Mouse (Mus musculus): ENCODE data around the gene 2300002M23Rik. TPM values are rescaled to one million over a fixed set of nuclear protein-coding genes. Genes with fewer than 3 reads are reported as not detected.
A peak's percentile ranks its signal among the peaks of the same experiment; 100 is the strongest.

The 2300002M23Rik gene
- total RNA-seq, 1 experiment from 2014 or later = not detected

DNA sequence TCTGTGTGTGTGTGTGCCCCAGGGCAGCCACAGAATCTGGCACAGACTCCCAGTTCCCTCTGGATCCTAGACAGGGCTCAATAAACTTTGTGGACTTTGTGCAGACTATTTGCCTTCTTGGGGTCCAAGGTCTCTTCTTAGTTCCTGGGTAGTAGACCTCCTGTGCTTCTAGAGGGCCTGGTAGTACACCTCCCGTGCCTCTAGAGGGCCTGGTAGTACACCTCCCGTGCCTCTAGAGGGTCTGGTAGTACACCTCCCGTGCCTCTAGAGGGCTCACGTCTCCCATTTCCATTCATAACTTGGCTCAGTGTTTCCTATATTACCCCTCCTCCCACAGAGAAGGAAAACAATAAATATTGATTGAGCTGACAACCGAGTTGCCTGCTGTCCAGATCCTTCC is 10.4 kb upstream of the 2300002M23Rik start:
- peak; percentile 49 for DNase-seq

DNA sequence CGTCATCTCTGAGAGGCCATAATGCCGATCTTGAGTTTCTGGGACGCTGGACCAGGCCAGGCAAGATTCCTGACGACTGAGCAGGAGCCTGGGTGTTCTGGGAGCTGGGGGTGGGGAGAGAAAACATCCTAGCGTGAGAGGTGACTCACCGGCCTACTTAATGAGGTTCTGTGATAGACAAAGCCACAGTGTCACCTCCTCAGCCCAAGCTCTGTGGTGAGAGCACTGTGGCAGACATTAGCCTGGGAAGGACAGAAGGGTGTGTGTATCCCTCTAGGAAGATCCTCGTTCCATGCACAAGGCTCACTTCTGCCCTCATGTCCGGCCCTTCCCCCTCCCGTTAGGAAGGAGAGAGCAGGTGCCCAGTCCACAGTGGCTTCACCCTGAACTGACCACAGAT is 9.9 kb upstream of the 2300002M23Rik start:
- DNase-seq = no peak

DNA sequence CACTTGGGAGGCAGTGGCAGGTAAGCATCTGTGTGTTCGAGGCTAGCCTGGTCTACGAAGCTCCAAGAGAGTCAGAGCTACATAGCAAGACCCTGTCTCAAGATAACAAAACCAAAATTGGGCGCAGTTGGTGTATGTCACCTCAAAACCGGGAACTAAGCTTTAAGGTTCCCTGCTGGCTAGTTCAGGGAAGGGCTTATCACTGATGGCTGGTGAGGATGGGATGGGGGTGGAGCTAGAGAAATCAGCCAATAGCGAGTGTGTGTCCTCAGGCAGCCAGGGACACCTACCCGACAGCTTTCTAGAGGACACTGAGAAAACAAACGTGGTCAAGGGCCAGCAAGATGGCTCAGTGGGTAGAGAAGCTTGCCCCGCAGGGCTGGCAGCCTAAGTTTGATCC is 9.0 kb upstream of the 2300002M23Rik start:
- no peak for DNase-seq

DNA sequence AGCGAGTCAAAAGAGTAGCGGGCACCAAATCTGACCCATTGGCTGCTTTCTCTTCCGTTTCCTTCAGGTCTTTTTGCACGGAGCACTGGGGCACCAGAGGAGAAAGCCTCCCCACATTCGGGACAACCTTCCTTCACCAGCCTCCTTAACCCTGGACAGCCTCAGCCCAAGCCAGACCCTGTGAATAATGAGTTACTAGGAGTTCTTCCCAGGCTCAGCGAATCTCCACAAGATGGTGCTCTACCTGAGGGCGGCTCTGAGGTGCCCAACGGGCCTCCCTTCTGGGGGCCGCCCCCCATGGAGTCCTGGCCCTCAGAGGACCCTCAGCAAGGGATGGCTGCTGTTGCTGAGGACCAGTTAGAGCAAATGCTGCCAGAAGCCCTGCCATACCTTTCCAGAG is 517 bp downstream of the 2300002M23Rik start:
- no peak for DNase-seq

DNA sequence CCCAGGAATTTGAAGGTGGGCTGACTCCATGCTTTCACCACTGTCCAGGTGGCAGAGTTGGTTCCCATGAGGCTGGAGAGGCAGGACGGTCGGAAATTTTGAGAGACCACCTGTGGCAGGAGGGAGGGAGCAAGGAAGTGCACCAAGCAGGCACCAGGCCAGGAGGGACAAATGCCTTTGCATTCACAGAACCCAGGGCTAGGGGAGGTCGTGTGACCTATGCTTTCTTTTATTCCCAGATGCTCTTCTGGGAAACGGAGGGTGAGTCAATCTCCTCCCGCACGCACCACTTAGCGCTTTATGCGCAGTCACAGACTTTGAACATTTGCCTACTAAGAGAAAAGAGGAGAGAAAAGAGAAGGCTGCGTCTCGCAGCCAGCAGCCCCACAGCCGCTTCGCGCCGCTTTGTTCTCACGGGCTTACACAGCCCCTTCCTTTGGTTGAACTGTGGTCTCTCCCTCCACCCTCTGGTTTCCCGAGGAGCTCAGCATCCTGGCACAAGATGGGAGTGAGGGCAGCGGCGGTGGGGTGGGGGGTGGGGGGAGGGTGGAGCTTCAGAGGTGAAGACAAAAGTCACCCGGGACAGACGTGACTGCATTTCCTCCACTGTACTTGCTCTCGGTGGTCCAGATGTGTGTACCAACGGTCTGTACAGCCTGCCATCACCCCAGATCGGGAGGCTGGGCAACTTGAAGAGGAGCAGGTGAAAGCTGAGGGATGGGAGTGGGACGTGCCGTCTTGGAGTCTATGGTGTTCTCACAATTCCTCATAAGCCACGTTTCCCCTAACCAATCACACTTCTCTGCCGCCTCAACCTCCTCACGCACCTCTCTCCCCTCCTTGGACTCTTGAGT is 2.1 kb downstream of the 2300002M23Rik start:
- no peak for DNase-seq

DNA sequence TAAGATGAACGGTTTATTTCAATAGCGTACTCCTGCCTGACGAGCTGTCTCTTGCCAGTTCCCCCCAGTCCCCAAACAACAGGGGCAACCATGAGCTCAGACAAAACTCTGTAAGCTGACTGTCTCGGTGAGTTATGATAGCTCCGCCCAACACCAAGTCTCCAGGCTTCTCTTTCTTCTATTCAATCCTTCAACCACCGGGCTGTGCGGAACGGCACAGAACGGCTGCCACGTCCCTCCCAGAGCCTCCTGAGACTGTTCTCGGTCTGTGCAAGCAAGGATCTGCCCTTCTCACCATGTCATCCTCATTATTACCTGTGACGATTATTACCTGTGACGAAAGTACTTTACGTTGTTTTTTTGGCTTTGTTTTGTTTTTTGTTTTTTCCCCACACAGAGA is 3.6 kb downstream of the 2300002M23Rik start:
- DNase-seq = no peak

DNA sequence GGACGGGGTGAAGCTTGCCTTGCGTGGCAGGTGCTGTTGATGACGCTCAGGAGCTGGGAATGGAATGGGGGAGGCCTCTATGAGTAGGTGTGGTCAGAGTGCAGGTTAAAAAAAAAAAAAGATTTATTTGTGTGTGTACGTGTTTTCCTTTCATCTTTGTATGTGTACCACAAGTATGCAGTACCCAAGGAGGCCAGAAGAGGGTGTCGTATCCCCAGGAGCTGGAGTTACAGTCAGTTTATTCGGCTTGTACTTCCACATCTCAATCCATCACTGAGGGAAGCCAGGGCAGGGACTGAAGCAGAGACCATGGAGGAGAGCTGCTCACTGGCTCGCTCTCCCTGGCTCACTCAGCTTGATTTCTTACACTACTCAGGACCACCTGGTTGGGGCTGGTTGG is 4.2 kb downstream of the 2300002M23Rik start:
- DNase-seq = no peak

DNA sequence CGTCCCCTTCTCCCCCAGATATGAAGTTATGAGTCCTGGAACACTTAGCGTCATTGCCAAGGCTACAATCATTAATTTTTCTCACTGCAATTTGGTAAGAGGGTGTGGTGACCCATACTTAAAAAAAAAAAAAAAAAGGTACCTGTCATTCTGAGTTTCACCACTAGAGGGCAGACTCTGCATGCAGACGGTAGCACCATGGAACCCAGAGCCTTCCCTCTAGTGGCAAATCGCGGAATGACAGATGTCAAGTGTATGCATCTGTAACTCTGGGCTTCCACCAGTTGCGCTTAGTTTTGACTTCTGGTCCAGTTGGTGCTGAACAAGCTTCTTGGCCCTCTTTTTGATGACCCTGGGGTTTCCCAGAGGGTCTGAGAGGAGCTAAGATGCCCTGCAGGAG is 11.0 kb downstream of the 2300002M23Rik start:
- DNase-seq = peak; percentile 72

DNA sequence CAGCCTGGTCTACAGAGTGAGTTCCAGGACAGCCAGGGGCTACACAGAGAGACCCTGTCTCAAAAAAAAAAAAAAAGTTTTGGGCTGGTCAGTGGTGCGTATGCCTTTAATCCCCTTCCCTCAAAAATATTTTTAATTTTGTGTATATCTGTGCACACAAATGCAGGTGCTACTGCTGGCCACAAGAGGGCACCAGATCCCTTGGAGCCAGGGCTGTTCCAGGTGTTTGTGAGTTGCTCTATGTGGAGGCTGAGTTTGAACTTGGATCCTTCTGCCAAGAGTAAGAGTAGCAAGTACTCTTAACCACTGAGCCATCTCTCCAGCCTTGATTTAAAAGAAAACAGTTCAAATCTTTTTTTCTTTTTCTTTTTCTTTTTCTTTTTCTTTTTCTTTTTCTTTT is 15.7 kb downstream of the 2300002M23Rik start:
- DNase-seq = no peak

DNA sequence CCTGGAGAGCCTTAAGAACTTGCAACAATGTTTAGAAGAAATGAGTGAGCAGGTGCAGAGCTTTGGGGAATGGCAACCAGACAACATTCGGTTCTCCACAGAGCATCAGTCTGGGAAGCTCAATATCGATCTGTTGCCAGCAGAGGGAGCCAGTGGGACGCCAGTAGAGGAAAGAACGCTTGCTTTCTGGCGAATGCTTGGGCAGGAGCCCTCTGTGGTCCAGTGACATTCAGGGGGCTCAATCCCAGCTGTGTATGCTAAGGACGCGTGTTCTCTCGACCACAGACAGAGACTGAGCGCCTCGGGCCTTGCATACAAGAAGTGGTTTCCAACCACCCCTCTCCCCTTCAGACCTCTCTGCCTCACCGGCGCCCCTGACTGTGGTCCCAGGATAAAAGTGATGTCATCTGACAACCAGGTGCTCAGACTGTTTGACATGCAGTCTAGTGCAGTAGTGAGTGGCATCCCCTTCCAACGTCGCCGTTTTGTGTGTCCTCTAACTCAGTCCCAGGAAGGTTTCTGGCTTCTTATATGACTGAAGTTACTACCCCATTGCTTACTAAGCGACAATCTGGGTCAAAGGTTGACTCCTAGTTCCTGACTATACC is 17.2 kb downstream of the 2300002M23Rik start:
- DNase-seq = peak; percentile 83

DNA sequence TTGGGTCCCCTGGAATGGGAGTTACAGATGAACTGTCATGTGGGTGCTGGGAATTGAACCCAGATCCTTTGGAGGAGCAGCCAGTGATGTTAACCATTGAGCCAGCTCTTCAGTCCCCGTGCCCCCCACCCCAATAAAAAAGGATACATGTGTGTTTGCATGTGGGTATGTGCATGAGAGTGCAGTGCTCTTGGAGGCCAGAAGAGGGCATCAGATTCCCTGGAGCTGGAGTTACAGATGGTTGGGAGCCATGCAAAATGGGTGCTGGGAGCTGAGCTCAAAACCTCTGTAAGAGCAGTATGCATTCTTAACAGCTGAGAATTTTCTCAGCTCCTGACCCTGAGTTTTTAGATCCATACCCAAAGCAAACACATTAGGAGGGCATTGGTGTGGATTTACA is 20.0 kb downstream of the 2300002M23Rik start:
- DNase-seq = no peak

DNA sequence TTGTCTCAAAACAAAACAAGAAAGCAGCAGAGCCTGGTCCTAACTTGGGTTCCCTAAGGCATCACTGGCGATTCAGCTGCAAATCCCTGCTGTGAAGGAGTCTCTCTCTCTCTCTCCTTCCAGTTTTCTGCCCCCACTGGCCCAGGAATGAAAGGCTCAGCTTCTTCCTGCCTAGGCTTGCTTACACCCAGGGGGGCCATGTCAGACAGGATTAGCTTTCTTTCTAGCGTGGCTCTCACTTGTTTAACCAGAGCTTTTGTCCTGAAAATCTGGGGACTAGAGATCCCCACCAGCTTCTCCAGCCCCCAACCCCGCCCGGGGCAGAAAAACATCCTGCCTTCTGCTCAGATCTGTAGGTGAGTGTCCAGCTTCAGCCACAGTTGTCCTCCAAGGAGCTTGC is 21.1 kb downstream of the 2300002M23Rik start:
- no peak for DNase-seq

DNA sequence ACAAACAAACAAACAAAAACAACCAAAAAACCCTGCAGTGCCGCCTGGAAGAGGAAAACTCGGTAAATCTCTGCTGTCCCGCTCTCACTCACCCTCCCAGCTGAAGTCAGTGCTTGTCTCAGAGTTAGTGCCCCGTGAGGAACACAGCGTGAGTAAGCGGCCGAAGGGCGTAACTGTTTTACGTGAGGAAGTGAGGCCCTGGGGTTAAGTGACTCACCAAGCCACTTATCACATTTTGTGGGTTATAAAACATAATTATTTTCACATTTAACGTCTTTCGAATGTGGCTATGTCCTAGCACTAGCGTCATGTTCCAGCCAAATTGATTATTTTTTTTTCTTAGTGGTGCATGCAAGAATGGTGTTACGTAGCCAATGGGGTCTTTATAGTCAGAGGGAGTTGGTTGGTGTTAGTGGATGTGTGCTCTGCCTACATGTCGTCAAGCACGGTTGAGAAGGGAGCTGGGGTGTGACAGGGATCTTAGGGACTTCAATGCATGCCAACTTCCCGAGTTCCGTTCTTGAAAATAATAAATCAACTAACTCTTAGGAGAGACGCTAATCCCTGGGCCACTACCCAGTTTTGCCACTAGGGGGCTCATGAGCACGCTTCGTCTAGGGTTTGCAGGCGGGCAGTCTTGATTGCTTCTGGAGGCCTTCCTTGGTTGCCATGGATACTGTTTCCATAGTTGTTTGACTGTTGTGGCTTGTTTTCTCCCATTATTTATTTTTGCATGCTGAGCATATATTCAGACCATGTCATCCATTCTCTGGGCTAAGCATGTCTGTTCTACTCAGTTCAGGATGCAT is 23.4 kb downstream of the 2300002M23Rik start:
- DNase-seq = peak; percentile 78

DNA sequence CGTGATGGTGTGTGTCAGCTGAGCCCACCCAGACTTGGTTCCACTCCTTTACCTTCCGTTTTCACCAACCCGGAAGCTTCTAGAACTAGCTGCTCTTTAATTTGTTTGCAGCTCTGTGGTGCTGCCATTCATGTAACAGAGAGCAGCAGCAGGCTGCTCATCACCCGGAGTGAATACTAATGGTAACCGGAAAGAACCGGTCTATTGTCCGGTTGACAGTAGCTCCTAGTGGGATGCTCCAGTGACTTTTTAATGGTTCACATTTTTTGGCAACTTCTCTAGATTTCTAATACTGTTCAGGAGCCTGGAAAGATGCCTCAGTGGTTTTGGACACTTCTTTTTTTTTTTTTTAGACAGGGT is 23.9 kb downstream of the 2300002M23Rik start:
- no peak for DNase-seq

DNA sequence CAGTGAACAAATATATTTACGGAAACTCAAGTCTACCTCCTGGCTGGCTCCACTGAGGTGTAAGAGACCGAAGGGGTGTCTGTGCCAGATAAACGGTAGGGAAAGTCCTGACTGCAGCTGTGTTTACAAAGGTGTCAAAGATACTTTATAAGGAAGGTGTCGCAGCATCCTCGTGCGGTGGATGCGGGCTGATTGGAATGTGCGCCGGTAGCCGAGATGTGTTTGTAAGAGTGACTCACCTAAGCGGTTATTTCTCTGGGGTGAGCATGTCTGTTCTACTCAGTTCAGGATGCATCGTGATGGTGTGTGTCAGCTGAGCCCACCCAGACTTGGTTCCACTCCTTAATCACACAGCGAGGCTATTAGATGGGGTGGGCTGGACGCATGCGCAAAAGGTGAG is 24.5 kb downstream of the 2300002M23Rik start:
- no peak for DNase-seq

DNA sequence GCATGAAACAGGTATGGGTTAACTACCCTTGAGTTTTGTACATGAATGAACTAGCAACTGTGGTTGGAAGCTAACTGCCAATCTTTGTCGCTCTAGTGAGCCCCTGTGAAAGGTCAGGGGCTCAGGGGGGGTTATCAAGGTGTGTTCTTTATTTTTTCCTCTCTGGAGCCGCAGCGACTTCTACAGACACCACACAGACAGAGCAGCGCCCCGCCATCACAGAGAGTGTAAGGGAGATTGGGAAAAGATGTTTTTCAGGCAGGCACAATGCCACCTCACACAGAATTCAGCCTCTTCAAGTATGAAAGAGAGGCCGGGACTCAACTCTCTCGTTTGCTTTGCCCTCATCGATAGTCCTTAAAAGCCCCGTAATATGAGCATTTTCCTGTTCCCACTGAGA is 24.9 kb downstream of the 2300002M23Rik start:
- no peak for DNase-seq

DNA sequence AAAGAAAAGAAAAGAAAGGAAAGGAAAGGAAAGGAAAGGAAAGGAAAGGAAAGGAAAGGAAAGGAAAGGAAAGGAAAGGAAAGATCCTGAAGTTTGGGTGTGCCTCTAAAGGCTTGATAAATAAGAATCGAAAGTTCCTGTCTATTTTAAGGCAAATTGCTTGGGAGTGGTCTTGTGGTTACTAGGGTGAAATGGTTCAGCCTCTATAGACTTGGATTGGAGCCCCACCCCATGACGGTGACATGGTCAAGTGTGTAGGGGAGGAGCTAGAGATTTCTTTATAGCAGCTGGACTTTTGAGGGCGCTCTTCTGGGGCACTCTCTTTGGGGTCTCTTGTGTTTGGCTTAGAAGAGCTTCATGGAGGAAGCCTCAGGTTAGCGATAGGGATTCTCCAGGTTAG is 26.5 kb downstream of the 2300002M23Rik start:
- no peak for DNase-seq

DNA sequence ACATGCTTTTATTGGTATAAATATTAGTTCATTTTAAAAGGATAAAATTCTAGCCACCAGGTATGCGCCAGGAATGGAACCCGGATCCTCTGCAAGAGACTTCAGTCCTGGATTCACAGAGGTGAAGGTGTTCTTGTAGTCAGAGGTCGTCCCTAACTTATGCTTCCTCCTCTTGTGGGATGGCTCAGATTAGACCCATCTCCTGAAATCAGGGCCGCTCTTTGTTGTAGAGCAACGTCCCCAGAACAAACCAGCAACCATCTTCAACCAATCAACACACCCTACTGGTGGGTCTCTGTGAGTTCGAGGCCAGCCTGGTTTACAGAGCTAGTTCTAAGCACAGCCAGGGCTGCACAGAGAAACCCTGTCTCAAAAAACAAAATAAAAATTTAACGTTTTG is 27.2 kb downstream of the 2300002M23Rik start:
- DNase-seq = no peak

DNA sequence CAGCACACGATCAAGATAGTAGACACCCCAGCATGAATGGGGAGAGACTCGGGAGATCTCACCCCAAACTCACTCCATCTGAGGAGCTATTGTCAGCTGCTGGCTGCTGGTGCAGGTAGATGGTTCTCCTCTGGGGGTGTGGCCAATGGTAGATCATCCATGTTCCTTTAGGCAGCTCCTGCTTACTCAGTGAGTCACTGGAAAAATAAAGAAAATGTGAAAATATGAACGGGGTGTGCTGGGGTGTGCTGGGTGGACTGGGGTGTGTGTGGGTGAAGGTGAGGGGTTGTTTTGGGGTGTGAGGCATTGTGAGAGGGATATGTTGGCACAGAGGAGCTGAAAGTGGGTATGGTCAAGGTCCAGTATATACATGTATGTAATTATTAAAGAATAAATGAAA is 30.1 kb downstream of the 2300002M23Rik start:
- no peak for DNase-seq

DNA sequence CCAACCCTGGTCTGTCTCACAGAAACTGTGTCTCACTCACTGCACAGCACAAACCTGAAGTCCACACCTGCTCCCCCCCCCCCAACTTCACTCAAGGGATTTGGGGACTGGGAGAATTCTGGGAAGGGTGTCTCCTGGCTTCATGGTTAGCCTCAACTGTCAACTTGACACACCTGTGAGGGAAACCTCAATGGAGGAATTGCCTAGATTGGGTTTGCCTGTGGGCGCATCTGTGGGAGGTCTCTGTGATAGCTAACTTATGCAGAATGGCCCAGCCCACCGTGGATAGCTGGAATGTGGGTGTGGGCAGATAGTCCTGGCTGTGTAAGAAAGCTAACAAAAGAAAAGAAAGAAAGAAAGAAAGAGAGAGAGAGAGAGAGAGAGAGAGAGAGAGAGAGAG is 34.0 kb downstream of the 2300002M23Rik start, which contains the start of gene Sfta2:
TSS of gene Sfta2 (plus strand) at position 301 of the 400 bp plus-strand sequence.
- no peak for DNase-seq

DNA sequence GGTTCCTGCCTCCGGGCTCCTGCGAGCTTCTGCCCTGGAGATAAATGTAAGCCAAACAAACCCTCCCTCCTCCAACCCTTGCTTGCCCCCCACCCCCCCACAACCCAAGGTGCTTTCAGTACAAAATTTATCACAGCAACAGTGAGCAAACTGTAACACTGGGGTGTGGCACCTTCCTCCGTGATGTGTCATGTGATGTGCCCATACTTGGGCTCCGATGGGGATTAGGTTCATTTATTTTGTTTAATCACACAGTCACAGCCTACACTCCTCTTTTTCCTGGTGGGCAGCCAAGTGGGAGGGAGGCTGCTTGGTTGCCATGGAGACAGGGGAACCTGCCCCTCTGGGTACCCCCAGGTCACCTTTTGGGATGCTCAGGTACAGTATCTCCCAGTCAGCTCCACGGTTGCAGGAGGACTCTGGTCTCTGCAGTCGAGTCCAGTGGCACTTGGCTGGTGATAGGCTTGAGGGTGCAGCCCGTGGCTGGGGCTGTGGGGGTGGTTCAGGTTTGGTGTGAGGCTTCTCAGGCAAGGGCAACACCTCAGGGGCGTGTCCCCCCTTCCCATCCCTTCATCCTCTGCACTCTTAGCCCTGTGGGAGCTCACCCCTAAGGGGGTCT is 34.6 kb downstream of the 2300002M23Rik start:
- DNase-seq = no peak

DNA sequence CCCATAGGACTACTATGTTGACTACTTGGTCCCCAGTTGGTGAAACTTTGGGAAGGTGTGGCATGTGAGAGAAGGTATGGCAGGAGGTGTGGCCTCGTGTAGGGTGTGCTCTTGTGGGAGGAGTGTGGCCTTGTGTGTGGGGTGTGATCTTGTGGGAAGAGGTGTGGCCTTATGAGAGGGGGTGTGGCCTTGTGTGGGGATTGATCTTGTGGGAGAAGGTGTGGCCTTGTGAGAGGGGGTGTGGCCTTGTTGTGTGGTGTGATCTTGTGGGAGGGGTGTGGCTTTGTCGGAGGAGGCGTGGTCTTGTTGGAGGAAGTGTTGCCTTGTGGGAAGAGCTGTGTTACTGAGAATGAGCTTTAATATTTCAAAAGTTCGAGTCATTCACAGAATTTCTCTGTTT is 49.9 kb downstream of the 2300002M23Rik start:
- no peak for DNase-seq

Data from adrenal gland, postnatal 25 days (tissue).